Mouse (Mus musculus): ENCODE measurements around the gene Cebpe. TPM values are rescaled to one million over a fixed set of nuclear protein-coding genes. Genes with fewer than 3 reads are reported as not detected.

Cebpe gene
- polyA plus RNA-seq, 1 experiment from 2014 or later, result not detected

- H3K27me3 ChIP-seq (replicated peaks; ENCODE audit: control insufficient read depth, insufficient read depth, low read length), result no peaks in the 10 kb centered on the region
- 80% methylated on average over 6 of the region's 6 CpGs for WGBS
- H3K4me3 ChIP-seq (ENCODE audit: low read length), result no peak overlapping the region
- no peak overlapping the region for H3K9ac ChIP-seq (ENCODE audit: low read depth, low read length)
- no peak for ATAC-seq
- no peak overlapping the region for H3K27ac ChIP-seq (ENCODE audit: low read depth, low read length)
- no peaks in the 10 kb centered on the region for H3K4me1 ChIP-seq (ENCODE audit: control insufficient read depth, insufficient read depth, low read depth, low read length)
- peaks cover 9% of the 10 kb centered on the region for H3K36me3 ChIP-seq (ENCODE audit: control insufficient read depth, insufficient read depth, low read length)
- H3K4me2 ChIP-seq (ENCODE audit: low read length), result no peak overlapping the region
- H3K9me3 ChIP-seq (ENCODE audit: control insufficient read depth, low read length), result no peaks in the 10 kb centered on the region
These were observed 16.9 kb downstream of the Cebpe start for GRCm38 (mm10) chr14:54695042-54695441.

- 8% methylated on average over 8 of the region's 8 CpGs for WGBS
- H3K4me1 ChIP-seq (ENCODE audit: control insufficient read depth, insufficient read depth, low read depth, low read length), result peaks cover 27% of the 10 kb centered on the region
These were observed 24.7 kb downstream of the Cebpe start for GRCm38 (mm10) chr14:54687251-54687650.

GRCm38 (mm10) chr14:54686522-54687143 lies 25.3 kb downstream of the Cebpe start, which contains the start of gene Acin1:
Gene Acin1 (minus strand): TSS chr14:54686931.
- peaks cover 27% of the 10 kb centered on the region for H3K4me1 ChIP-seq (ENCODE audit: control insufficient read depth, insufficient read depth, low read depth, low read length)
- H3K4me2 ChIP-seq (ENCODE audit: low read length), result peak within 1 kb of the TSS; percentile 66
- H3K36me3 ChIP-seq (ENCODE audit: control insufficient read depth, insufficient read depth, low read length), result 0 out of 2 replicates have a peak, but pooled peaks cover 4% of the 10 kb centered on the region
- H3K4me3 ChIP-seq (ENCODE audit: low read length), result peak within 1 kb of the TSS; percentile 87
- peak within 1 kb of the TSS; percentile 97 for H3K27ac ChIP-seq (ENCODE audit: low read depth, low read length)
- no peaks in the 10 kb centered on the region for H3K9me3 ChIP-seq (ENCODE audit: control insufficient read depth, low read length)
- H3K9ac ChIP-seq (ENCODE audit: low read depth, low read length), result peak within 1 kb of the TSS; percentile 97
- WGBS, result under 1% methylated on average over 43 of the region's 44 CpGs
- no peaks in the 10 kb centered on the region for H3K27me3 ChIP-seq (replicated peaks; ENCODE audit: control insufficient read depth, insufficient read depth, low read length)
- peak; percentile 98 for ATAC-seq

More at GRCm38 (mm10) chr14:54687251-54687650, 24.7 kb downstream of the Cebpe start:
- Histone ChIP-seq H3K9me3 (ENCODE audit: control insufficient read depth, low read length) (no peaks in the 10 kb centered on the region), H3K27ac (ENCODE audit: low read depth, low read length) (peak overlapping the region; percentile 13; the same call in 1 of the 2 replicates), H3K36me3 (ENCODE audit: control insufficient read depth, insufficient read depth, low read length) (0 out of 2 replicates have a peak, but pooled peaks cover 4% of the 10 kb centered on the region), H3K4me3 (ENCODE audit: low read length) (peak overlapping the region; percentile 87), H3K9ac (ENCODE audit: low read depth, low read length) (peak overlapping the region; percentile 58), H3K4me2 (ENCODE audit: low read length) (peak overlapping the region; percentile 59), H3K27me3 (replicated peaks; ENCODE audit: control insufficient read depth, insufficient read depth, low read length) (no peaks in the 10 kb centered on the region)
- ATAC-seq, result no peak

- WGBS, result under 1% methylated on average over 41 of the region's 41 CpGs
- H3K27me3 ChIP-seq (replicated peaks; ENCODE audit: control insufficient read depth, insufficient read depth, low read length), result no peaks in the 10 kb centered on the region
- H3K4me3 ChIP-seq (ENCODE audit: low read length), result peak within 1 kb of the TSS; percentile 87
- no peaks in the 10 kb centered on the region for H3K9me3 ChIP-seq (ENCODE audit: control insufficient read depth, low read length)
- peak within 1 kb of the TSS; percentile 97 for H3K9ac ChIP-seq (ENCODE audit: low read depth, low read length)
- 0 out of 2 replicates have a peak, but pooled peaks cover 4% of the 10 kb centered on the region for H3K36me3 ChIP-seq (ENCODE audit: control insufficient read depth, insufficient read depth, low read length)
- peak within 1 kb of the TSS; percentile 97 for H3K27ac ChIP-seq (ENCODE audit: low read depth, low read length)
- H3K4me1 ChIP-seq (ENCODE audit: control insufficient read depth, insufficient read depth, low read depth, low read length), result peaks cover 27% of the 10 kb centered on the region
- H3K4me2 ChIP-seq (ENCODE audit: low read length), result peak within 1 kb of the TSS; percentile 66
- peak; percentile 77 for ATAC-seq
These were observed 25.9 kb downstream of the Cebpe start, which contains the start of gene 1700123O20Rik for GRCm38 (mm10) chr14:54686063-54686521. Gene 1700123O20Rik (plus strand): TSS chr14:54686216.

GRCm38 (mm10) chr14:54685471-54685870 lies 26.5 kb downstream of the Cebpe start:
- no peak for ATAC-seq
- Histone ChIP-seq H3K9ac (ENCODE audit: low read depth, low read length) (peak overlapping the region; percentile 97), H3K27me3 (replicated peaks; ENCODE audit: control insufficient read depth, insufficient read depth, low read length) (no peaks in the 10 kb centered on the region), H3K27ac (ENCODE audit: low read depth, low read length) (no peak overlapping the region), H3K4me1 (ENCODE audit: control insufficient read depth, insufficient read depth, low read depth, low read length) (peaks cover 27% of the 10 kb centered on the region), H3K9me3 (ENCODE audit: control insufficient read depth, low read length) (no peaks in the 10 kb centered on the region), H3K4me2 (ENCODE audit: low read length) (peak overlapping the region; percentile 66), H3K4me3 (ENCODE audit: low read length) (peak overlapping the region; percentile 87), H3K36me3 (ENCODE audit: control insufficient read depth, insufficient read depth, low read length) (0 out of 2 replicates have a peak, but pooled peaks cover 4% of the 10 kb centered on the region)
- WGBS, result 15% methylated on average over 8 of the region's 8 CpGs

GRCm38 (mm10) chr14:54682396-54682795 lies 29.6 kb downstream of the Cebpe start:
- Histone ChIP-seq H3K27ac (ENCODE audit: low read depth, low read length) (no peak overlapping the region), H3K36me3 (ENCODE audit: control insufficient read depth, insufficient read depth, low read length) (peaks cover 13% of the 10 kb centered on the region), H3K4me1 (ENCODE audit: control insufficient read depth, insufficient read depth, low read depth, low read length) (peaks cover 14% of the 10 kb centered on the region), H3K9me3 (ENCODE audit: control insufficient read depth, low read length) (no peaks in the 10 kb centered on the region), H3K4me3 (ENCODE audit: low read length) (no peak overlapping the region), H3K27me3 (replicated peaks; ENCODE audit: control insufficient read depth, insufficient read depth, low read length) (no peaks in the 10 kb centered on the region), H3K4me2 (ENCODE audit: low read length) (no peak overlapping the region), H3K9ac (ENCODE audit: low read depth, low read length) (no peak overlapping the region)
- no peak for ATAC-seq
- WGBS, result 96% methylated on average over 3 of the region's 3 CpGs

- 80% methylated on average over 16 of the region's 16 CpGs for WGBS
- no peaks in the 10 kb centered on the region for H3K27me3 ChIP-seq (replicated peaks; ENCODE audit: control insufficient read depth, insufficient read depth, low read length)
- ATAC-seq, result no peak
- H3K27ac ChIP-seq (ENCODE audit: low read depth, low read length), result no peak overlapping the region
- H3K9ac ChIP-seq (ENCODE audit: low read depth, low read length), result no peak overlapping the region
- peaks cover 5% of the 10 kb centered on the region; the same call in 1 of the 2 replicates for H3K4me1 ChIP-seq (ENCODE audit: control insufficient read depth, insufficient read depth, low read depth, low read length)
- H3K4me2 ChIP-seq (ENCODE audit: low read length), result no peak overlapping the region
- no peaks in the 10 kb centered on the region for H3K9me3 ChIP-seq (ENCODE audit: control insufficient read depth, low read length)
- H3K36me3 ChIP-seq (ENCODE audit: control insufficient read depth, insufficient read depth, low read length), result peaks cover 25% of the 10 kb centered on the region
- H3K4me3 ChIP-seq (ENCODE audit: low read length), result no peak overlapping the region
These were observed 33.2 kb downstream of the Cebpe start for GRCm38 (mm10) chr14:54678657-54679304.

GRCm38 (mm10) chr14:54676290-54676689 lies 35.7 kb downstream of the Cebpe start:
- Histone ChIP-seq H3K9me3 (ENCODE audit: control insufficient read depth, low read length) (no peaks in the 10 kb centered on the region), H3K4me1 (ENCODE audit: control insufficient read depth, insufficient read depth, low read depth, low read length) (no peaks in the 10 kb centered on the region), H3K4me3 (ENCODE audit: low read length) (no peak overlapping the region), H3K27ac (ENCODE audit: low read depth, low read length) (no peak overlapping the region), H3K27me3 (replicated peaks; ENCODE audit: control insufficient read depth, insufficient read depth, low read length) (no peaks in the 10 kb centered on the region), H3K4me2 (ENCODE audit: low read length) (no peak overlapping the region), H3K36me3 (ENCODE audit: control insufficient read depth, insufficient read depth, low read length) (peaks cover 31% of the 10 kb centered on the region), H3K9ac (ENCODE audit: low read depth, low read length) (no peak overlapping the region)
- no peak for ATAC-seq
- 90% methylated on average over 5 of the region's 5 CpGs for WGBS

GRCm38 (mm10) chr14:54674317-54674716 lies 37.7 kb downstream of the Cebpe start:
- peaks cover 31% of the 10 kb centered on the region for H3K36me3 ChIP-seq (ENCODE audit: control insufficient read depth, insufficient read depth, low read length)
- 70% methylated on average over 2 of the region's 2 CpGs for WGBS

More at GRCm38 (mm10) chr14:54674317-54674716, 37.7 kb downstream of the Cebpe start:
- H3K4me1 ChIP-seq (ENCODE audit: control insufficient read depth, insufficient read depth, low read depth, low read length), result no peaks in the 10 kb centered on the region
- no peak overlapping the region for H3K9ac ChIP-seq (ENCODE audit: low read depth, low read length)
- H3K27ac ChIP-seq (ENCODE audit: low read depth, low read length), result no peak overlapping the region
- no peak overlapping the region for H3K4me2 ChIP-seq (ENCODE audit: low read length)
- H3K4me3 ChIP-seq (ENCODE audit: low read length), result no peak overlapping the region
- no peaks in the 10 kb centered on the region for H3K27me3 ChIP-seq (replicated peaks; ENCODE audit: control insufficient read depth, insufficient read depth, low read length)
- ATAC-seq, result no peak
- no peaks in the 10 kb centered on the region for H3K9me3 ChIP-seq (ENCODE audit: control insufficient read depth, low read length)
